Mouse (Mus musculus) hindbrain, embryonic 10.5 days (tissue): Measurements from ENCODE around the gene Nutm1. TPM values are rescaled to one million over a fixed set of nuclear protein-coding genes. Genes with fewer than 3 reads are reported as not detected.

ENCODE experiments used
- DNase-seq: peaks from one replicate; pipeline ENCODE4 v3.0.0-alpha.2; 2017; ENCODE audit warnings: low spot score
- H3K27ac ChIP-seq: fragments of 300-500 bp; sonication (generic); 2 replicates; pipeline ENCODE4 v1.5.1; 2016; ENCODE audit warnings: mild to moderate bottlenecking, moderate library complexity
- H3K27me3 ChIP-seq: fragments of 300-500 bp; sonication (generic); 2 replicates; pipeline ENCODE4 v1.6.1; 2016; ENCODE audit warnings: mild to moderate bottlenecking; ENCODE audit not compliant: poor library complexity, insufficient read depth, severe bottlenecking
- H3K36me3 ChIP-seq: fragments of 300-500 bp; sonication (generic); 2 replicates; pipeline ENCODE4 v1.6.1; 2016; ENCODE audit warnings: mild to moderate bottlenecking, moderate library complexity
- H3K4me1 ChIP-seq: fragments of 300-500 bp; sonication (generic); replicated peaks from 2 replicates; pipeline ENCODE4 v1.6.1; 2016; ENCODE audit warnings: mild to moderate bottlenecking
- H3K4me3 ChIP-seq: fragments of 300-500 bp; sonication (generic); 2 replicates; pipeline ENCODE4 v1.5.1; 2016; ENCODE audit warnings: mild to moderate bottlenecking, moderate library complexity
- H3K9me3 ChIP-seq: fragments of 300-500 bp; sonication (generic); 2 replicates; pipeline ENCODE4 v1.6.1; 2016; ENCODE audit warnings: mild to moderate bottlenecking, moderate library complexity
- WGBS: fragments of 180-500 bp; shearing (Covaris S2); methylation state at CpG from one replicate; pipeline ENCODE4 v1.1.7; 2016; 5-methylcytosine and 5-hydroxymethylcytosine counted together
- polyA plus RNA-seq: library from polyadenylated mRNA; unstranded; fragments of >200 nt; fragmentation: Nextera tagmentation; extraction: Ambion mirVana; gene quantifications from 2 replicates; pipeline ENCODE4 v1.2.1, GENCODE M21; 2016

The Nutm1 gene
- polyA plus RNA-seq, 1 experiment from 2014 or later: not detected

- DNase-seq: no peak
- Histone ChIP-seq H3K9me3 (no peaks in the 10 kb centered on the region), H3K27ac (no peak overlapping the region), H3K27me3 (no peaks in the 10 kb centered on the region), H3K36me3 (no peaks in the 10 kb centered on the region), H3K4me3 (no peak overlapping the region), H3K4me1 (no peaks in the 10 kb centered on the region)
- WGBS: 16% methylated on average over 1 of the region's 1 CpGs
Observed at GRCm38 (mm10) chr2:112215977-112216376, 43.1 kb downstream of the Nutm1 start.

DNA sequence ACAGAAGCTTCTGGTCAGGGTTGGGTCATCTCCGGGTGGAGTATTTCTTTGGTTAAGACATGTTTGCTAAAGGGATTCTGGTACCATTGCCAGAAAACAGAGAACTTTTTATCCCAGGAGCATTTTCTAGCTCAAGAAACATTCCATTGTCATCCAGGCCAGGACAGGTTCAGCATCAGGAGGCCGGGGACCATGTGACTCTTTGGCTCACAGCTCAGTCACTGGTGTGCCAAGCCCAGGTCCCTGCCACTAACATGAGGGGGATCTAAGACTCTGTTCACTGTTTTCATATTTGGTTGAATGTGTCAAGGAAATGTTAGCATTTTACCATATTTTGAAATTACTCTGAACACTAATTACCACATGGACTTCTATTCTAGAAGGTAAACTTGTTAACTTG is 48.4 kb downstream of the Nutm1 start:
- WGBS: 90% methylated on average over 2 of the region's 2 CpGs
- H3K9me3 ChIP-seq: no peaks in the 10 kb centered on the region
- H3K4me3 ChIP-seq: no peak overlapping the region
- DNase-seq: no peak
- no peaks in the 10 kb centered on the region for H3K27me3 ChIP-seq
- no peaks in the 10 kb centered on the region for H3K4me1 ChIP-seq
- no peak overlapping the region for H3K27ac ChIP-seq
- H3K36me3 ChIP-seq: no peaks in the 10 kb centered on the region

- H3K9me3 ChIP-seq: no peaks in the 10 kb centered on the region
- 82% methylated on average over 6 of the region's 6 CpGs for WGBS
- no peaks in the 10 kb centered on the region for H3K27me3 ChIP-seq
- no peak overlapping the region for H3K4me3 ChIP-seq
- H3K4me1 ChIP-seq: no peaks in the 10 kb centered on the region
- H3K36me3 ChIP-seq: no peaks in the 10 kb centered on the region
- no peak for DNase-seq
- H3K27ac ChIP-seq: no peak overlapping the region
Observed at GRCm38 (mm10) chr2:112210142-112210541, 48.9 kb downstream of the Nutm1 start.

GRCm38 (mm10) chr2:112203056-112203455 is 56.0 kb downstream of the Nutm1 start:
- no peaks in the 10 kb centered on the region for H3K27me3 ChIP-seq
- WGBS: 87% methylated on average over 6 of the region's 6 CpGs
- H3K4me1 ChIP-seq: no peaks in the 10 kb centered on the region
- DNase-seq: no peak
- H3K27ac ChIP-seq: no peak overlapping the region
- no peaks in the 10 kb centered on the region for H3K36me3 ChIP-seq
- no peaks in the 10 kb centered on the region for H3K9me3 ChIP-seq
- no peak overlapping the region for H3K4me3 ChIP-seq

Other genes with a start within 250 kb of the Nutm1 start
- not detected in 2 replicates for gene Olfr1310, start 246.6 kb downstream of the Nutm1 start, polyA plus RNA-seq
- gene Olfr1311, start 234.9 kb downstream of the Nutm1 start, polyA plus RNA-seq: not detected in 2 replicates
- gene Olfr1312, start 209.1 kb downstream of the Nutm1 start, polyA plus RNA-seq: not detected in 2 replicates
- not detected in 2 replicates for gene Olfr1313, start 181.4 kb downstream of the Nutm1 start, polyA plus RNA-seq
- not detected in 2 replicates for gene Olfr1314, start 162.5 kb downstream of the Nutm1 start, polyA plus RNA-seq
- gene Olfr1315-ps1, start 143.9 kb downstream of the Nutm1 start, polyA plus RNA-seq: not detected in 2 replicates
- gene Olfr1316, start 124.3 kb downstream of the Nutm1 start, polyA plus RNA-seq: not detected in 2 replicates
- not detected in 2 replicates for gene Olfr1317, start 119.0 kb downstream of the Nutm1 start, polyA plus RNA-seq
- not detected in 2 replicates for gene Olfr1318, start 105.1 kb downstream of the Nutm1 start, polyA plus RNA-seq
- 13.3 and 14.8 TPM in 2 replicates for gene Lpcat4, start 19.8 kb downstream of the Nutm1 start, polyA plus RNA-seq
- 178 and 208 TPM in 2 replicates for gene Nop10, start 2.6 kb upstream of the Nutm1 start, polyA plus RNA-seq
- gene Slc12a6, start 6.5 kb upstream of the Nutm1 start, polyA plus RNA-seq: 8.7 and 11.2 TPM in 2 replicates
- gene Gm21985, start 7.0 kb upstream of the Nutm1 start, polyA plus RNA-seq: not detected in 2 replicates
- 119 and 140 TPM in 2 replicates for gene Emc4, start 108.7 kb upstream of the Nutm1 start, polyA plus RNA-seq
- 37.7 and 42.1 TPM in 2 replicates for gene Katnbl1, start 119.9 kb upstream of the Nutm1 start, polyA plus RNA-seq
- 12.0 and 12.3 TPM in 2 replicates for gene Emc7, start 195.7 kb upstream of the Nutm1 start, polyA plus RNA-seq
- gene Chrm5, start 221.5 kb upstream of the Nutm1 start, polyA plus RNA-seq: not detected in 2 replicates
- gene Aven, start 233.7 kb upstream of the Nutm1 start, polyA plus RNA-seq: 6.3 and 7.4 TPM in 2 replicates